Mouse (Mus musculus) myocyte (in vitro differentiated cells): ENCODE measurements around the gene Fam111a.

Source experiments
- E2F4 ChIP-seq: IDR thresholded peaks from one replicate; pipeline ENCODE4 v1.6.1; 2011; ENCODE audit warnings: mild to moderate bottlenecking, control low read depth, moderate library complexity; ENCODE audit not compliant: insufficient read depth
- MAX ChIP-seq: IDR thresholded peaks from one replicate; pipeline ENCODE4 v1.6.1; 2011; ENCODE audit warnings: low read depth, mild to moderate bottlenecking, control low read depth
- MYOD1 ChIP-seq, 3 experiments: IDR thresholded peaks; one replicate each; pipeline ENCODE4 v1.6.1; 2011; ENCODE audit warnings: control low read depth in 2 of 3, low read depth in 2 of 3, mild to moderate bottlenecking in 2 of 3, moderate library complexity in 1 of 3; ENCODE audit not compliant: insufficient read length in 2 of 3, control insufficient read depth in 1 of 3
- POLR2A ChIP-seq: IDR thresholded peaks from one replicate; pipeline ENCODE4 v1.6.1; 2011; ENCODE audit warnings: low read depth, mild to moderate bottlenecking, control low read depth, moderate library complexity; ENCODE audit not compliant: insufficient read length
- POLR2AphosphoS2 ChIP-seq: IDR thresholded peaks from one replicate; pipeline ENCODE4 v1.6.1; 2011; ENCODE audit warnings: low read depth, control low read depth; ENCODE audit not compliant: insufficient read length
- TCF12 ChIP-seq: IDR thresholded peaks from one replicate; pipeline ENCODE4 v1.6.1; 2011; ENCODE audit warnings: mild to moderate bottlenecking, control low read depth; ENCODE audit not compliant: poor library complexity, insufficient read depth, severe bottlenecking
- USF1 ChIP-seq: IDR thresholded peaks from one replicate; pipeline ENCODE4 v1.6.1; 2011; ENCODE audit warnings: low read depth, mild to moderate bottlenecking, control low read depth, moderate library complexity

DNA sequence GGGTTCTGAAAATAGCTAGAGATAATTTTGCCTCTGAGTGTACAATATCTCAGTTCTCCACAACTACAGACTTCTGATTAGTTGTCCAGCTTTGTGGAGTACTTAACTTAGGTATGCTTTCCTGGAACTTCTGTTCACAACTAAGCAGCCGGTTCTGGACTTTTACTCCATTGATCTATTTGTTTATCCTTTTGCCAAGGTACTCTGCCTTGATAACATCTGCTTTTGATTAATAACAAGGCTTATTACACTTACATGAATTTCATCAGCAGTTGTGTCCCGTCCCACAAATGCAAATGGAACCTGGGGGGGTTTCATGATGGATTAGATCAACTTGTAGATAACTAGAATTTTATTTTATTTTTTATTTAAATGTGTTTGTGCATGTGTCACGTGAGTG lies 91.3 kb downstream of the Fam111a start:
- TF ChIP-seq USF1, result no peak
- no peak for TF ChIP-seq POLR2A
- TF ChIP-seq POLR2AphosphoS2, result no peak
- no peak for TF ChIP-seq TCF12
- no peak for TF ChIP-seq E2F4
- TF ChIP-seq MAX, result no peak
- TF ChIP-seq MYOD1 (IDR thresholded peaks at IDR 0.05; ENCODE audit: control insufficient read depth in 1 of 3, insufficient read length in 2 of 3, low read depth in 2 of 3), result no peak
